Mouse (Mus musculus): ENCODE measurements around the gene Car14. TPM values are rescaled to one million over a fixed set of nuclear protein-coding genes. Genes with fewer than 3 reads are reported as not detected.
"Not testable (repeated sequence)": the region's sequence is repeated elsewhere in the genome, so short reads cannot be mapped to it uniquely, and the experiment has no call there.

Gene Car14
- polyA plus RNA-seq, 1 experiment from 2014 or later: 2.0 TPM

DNA sequence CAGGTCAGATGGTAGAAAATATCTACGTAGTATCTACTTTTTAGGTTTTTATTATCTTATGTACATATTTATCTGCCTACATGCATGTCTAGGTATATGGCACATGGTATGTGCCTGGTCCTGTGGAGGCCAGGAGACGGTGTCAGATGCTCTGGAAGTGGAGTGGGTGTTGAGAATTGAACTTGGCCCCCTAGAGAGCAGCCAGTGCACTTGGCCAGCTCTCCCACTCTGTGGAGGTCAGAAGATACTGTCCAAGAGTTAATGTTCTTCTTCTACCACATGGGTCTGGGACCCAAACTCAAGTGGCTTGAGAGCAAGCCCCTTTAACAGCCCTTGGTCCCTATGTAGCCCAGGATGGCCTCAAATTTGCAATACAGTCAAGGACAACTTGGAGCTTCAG lies 37.1 kb downstream of the Car14 start:
- Histone ChIP-seq H3K4me3 (replicated peaks) (no peak overlapping the region), H3K9me3 (replicated peaks) (no peaks in the 10 kb centered on the region), H3K27me3 (no peaks in the 10 kb centered on the region), H3K9ac (no peak overlapping the region), H3K36me3 (peaks cover 36% of the 10 kb centered on the region), H3K27ac (replicated peaks) (no peak overlapping the region), H3K4me1 (peaks cover 13% of the 10 kb centered on the region), H3K4me2 (replicated peaks) (no peak overlapping the region)
- 90% methylated on average over 2 of the region's 2 CpGs for WGBS
- no peak for ATAC-seq (ENCODE audit: insufficient number of reproducible peaks, low FRiP score, low TSS enrichment, low read depth)

DNA sequence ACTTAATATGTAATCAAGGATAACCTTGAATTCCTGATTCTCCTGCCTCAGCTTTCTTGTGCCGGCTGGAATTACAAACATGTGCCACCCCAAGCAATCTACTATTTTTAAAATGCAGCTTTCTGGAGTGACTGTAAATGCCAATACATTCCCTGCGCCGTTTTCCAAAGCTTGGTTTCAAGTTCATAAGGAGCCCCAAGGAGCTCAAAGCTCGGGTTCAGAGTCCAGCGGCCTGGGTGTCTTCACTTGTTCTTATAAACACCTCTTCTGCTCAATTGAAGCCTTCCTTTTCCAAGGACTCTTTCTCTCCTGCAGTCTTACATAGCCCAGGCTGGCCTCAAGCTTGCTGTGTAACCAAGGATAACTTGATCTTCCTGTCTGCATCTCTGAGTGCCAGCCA lies 38.4 kb downstream of the Car14 start:
- ATAC-seq (ENCODE audit: insufficient number of reproducible peaks, low FRiP score, low TSS enrichment, low read depth): no peak
- Histone ChIP-seq H3K4me1 (peaks cover 8% of the 10 kb centered on the region; the same call in 1 of the 2 replicates), H3K9ac (no peak overlapping the region), H3K27ac (replicated peaks) (no peak overlapping the region), H3K9me3 (replicated peaks) (no peaks in the 10 kb centered on the region), H3K4me3 (replicated peaks) (no peak overlapping the region), H3K27me3 (no peaks in the 10 kb centered on the region), H3K36me3 (peaks cover 36% of the 10 kb centered on the region), H3K4me2 (replicated peaks) (no peak overlapping the region)
- WGBS: 85% methylated on average over 5 of the region's 5 CpGs

DNA sequence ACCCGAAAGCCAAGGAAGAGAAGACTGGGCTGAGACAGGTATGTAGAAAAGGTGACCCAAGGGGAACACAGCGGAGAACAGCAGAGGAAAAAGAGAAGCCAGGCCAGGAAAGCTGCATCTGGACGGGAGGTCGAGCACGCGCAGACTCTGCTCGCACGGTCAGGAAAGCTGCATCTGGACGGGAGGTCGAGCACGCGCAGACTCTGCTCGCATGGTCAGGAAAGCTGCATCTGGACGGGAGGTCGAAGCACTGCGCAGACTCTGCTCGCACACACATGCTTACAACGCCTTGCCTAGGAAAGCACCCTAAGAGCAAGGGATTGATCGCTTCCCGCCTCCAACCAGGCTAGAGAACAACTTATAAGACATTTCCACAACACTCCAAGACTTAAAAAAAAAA lies 38.9 kb downstream of the Car14 start:
- WGBS: 90% methylated on average over 20 of the region's 20 CpGs
- H3K27me3 ChIP-seq: no peaks in the 10 kb centered on the region
- no peak overlapping the region for H3K27ac ChIP-seq (replicated peaks)
- no peaks in the 10 kb centered on the region for H3K9me3 ChIP-seq (replicated peaks)
- no peak for ATAC-seq (ENCODE audit: insufficient number of reproducible peaks, low FRiP score, low TSS enrichment, low read depth)
- no peak overlapping the region for H3K4me2 ChIP-seq (replicated peaks)
- peaks cover 5% of the 10 kb centered on the region; the same call in 1 of the 2 replicates for H3K4me1 ChIP-seq
- no peak overlapping the region for H3K4me3 ChIP-seq (replicated peaks)
- H3K36me3 ChIP-seq: peaks cover 36% of the 10 kb centered on the region
- H3K9ac ChIP-seq: no peak overlapping the region

DNA sequence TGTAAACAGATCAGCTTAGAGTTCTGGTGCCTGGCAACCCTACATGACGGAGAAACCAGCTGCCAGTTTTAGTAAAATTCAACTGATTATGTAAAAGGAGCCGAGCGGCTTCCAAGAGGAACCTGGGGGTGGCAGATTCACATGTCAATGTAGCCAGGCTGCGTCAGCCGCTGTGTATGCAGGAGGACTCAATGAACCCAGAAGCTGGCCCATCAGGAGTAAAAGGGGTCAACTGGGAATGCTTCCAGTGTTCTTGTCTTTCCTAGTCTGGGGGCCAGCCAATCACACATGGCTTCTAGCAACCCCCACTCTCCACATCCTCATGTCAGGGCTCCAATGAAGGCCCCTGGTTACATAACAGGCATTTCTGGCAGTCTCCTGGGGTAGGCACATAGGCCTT lies 39.4 kb downstream of the Car14 start:
- Histone ChIP-seq H3K9ac (no peak overlapping the region), H3K36me3 (peaks cover 36% of the 10 kb centered on the region), H3K27ac (replicated peaks) (no peak overlapping the region), H3K4me3 (replicated peaks) (no peak overlapping the region), H3K27me3 (no peaks in the 10 kb centered on the region), H3K4me1 (no peaks in the 10 kb centered on the region; the same call in 1 of the 2 replicates), H3K4me2 (replicated peaks) (no peak overlapping the region), H3K9me3 (replicated peaks) (no peaks in the 10 kb centered on the region)
- 92% methylated on average over 5 of the region's 5 CpGs for WGBS
- no peak for ATAC-seq (ENCODE audit: insufficient number of reproducible peaks, low FRiP score, low TSS enrichment, low read depth)

DNA sequence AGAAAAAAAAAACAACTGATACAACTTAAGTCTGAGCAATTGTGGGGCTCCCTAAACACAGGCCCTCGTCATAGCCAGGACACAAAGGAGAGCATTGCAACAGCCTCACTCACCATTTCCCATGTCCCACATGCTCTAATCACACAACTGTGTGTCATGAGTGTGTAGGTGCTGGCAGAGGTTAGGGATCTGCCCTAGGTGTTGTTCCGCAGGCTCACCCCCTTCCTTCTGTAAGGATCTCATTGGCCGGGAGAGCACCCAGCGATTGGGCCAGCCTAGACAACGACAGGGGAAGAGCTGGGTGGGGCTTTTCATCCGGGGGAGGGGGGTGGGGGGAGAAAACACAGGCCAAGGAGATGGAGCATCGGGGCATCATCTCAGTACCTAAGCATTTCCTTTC lies 40.9 kb downstream of the Car14 start:
- Histone ChIP-seq H3K4me3 (replicated peaks) (no peak overlapping the region), H3K36me3 (peaks cover 28% of the 10 kb centered on the region), H3K4me1 (no peaks in the 10 kb centered on the region), H3K9ac (no peak overlapping the region), H3K27me3 (no peaks in the 10 kb centered on the region), H3K9me3 (replicated peaks) (no peaks in the 10 kb centered on the region), H3K27ac (replicated peaks) (no peak overlapping the region), H3K4me2 (replicated peaks) (no peak overlapping the region)
- WGBS: 78% methylated on average over 7 of the region's 7 CpGs
- ATAC-seq (ENCODE audit: insufficient number of reproducible peaks, low FRiP score, low TSS enrichment, low read depth): no peak

DNA sequence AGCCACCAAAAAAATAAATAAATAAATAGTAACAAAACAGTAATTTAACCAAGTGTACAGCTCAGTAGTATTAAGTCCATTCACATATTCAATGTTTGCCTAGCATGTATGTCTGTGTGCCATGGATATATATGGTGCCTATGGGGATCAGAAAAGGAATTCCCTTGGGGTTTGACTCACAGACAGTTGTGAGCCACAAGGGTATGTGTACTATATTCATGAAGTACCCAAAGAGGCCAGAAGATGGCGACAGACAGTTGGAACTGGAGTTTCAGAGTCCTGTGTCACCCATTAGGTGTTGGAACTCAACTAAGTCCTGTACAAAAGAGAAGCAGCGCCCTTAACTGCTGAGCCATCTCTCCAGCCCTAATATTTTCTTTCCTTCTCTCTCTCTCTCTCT lies 42.7 kb downstream of the Car14 start:
- 44% methylated on average over 2 of the region's 2 CpGs for WGBS
- Histone ChIP-seq H3K9ac (no peak overlapping the region), H3K9me3 (replicated peaks) (no peaks in the 10 kb centered on the region)

DNA sequence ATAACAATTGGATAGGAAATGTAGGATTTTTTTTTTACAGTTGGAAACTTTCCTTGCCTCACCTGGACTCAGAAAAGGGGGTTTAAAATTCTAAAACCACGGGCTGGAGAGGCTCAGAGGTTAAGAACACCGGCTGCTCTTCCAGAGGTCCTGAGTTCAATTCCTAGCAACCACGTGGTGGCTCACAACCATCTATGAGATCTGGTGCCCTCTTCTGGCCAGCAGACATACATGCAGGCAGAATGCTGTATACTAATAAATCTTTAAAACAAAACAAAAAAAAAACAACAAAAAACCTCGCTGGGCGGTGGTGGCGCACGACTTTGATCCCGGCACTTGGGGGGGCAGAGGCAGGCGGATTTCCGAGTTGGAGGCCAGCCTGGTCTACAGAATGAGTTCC lies 43.3 kb downstream of the Car14 start:
- H3K27me3 ChIP-seq: no peaks in the 10 kb centered on the region
- WGBS: 78% methylated on average over 10 of the region's 10 CpGs
- H3K9me3 ChIP-seq (replicated peaks): no peaks in the 10 kb centered on the region
- H3K4me1 ChIP-seq: 0 out of 2 replicates have a peak, but pooled peaks cover under 1% of the 10 kb centered on the region
- H3K9ac ChIP-seq: no peak overlapping the region
- H3K4me2 ChIP-seq (replicated peaks): no peak overlapping the region
- H3K4me3 ChIP-seq (replicated peaks): no peak overlapping the region
- peaks cover 21% of the 10 kb centered on the region for H3K36me3 ChIP-seq
- ATAC-seq (ENCODE audit: insufficient number of reproducible peaks, low FRiP score, low TSS enrichment, low read depth): no peak
- no peak overlapping the region for H3K27ac ChIP-seq (replicated peaks)

More for the DNA sequence above, 42.7 kb downstream of the Car14 start:
- no peaks in the 10 kb centered on the region for H3K4me1 ChIP-seq
- H3K36me3 ChIP-seq: peaks cover 21% of the 10 kb centered on the region
- no peak for ATAC-seq (ENCODE audit: insufficient number of reproducible peaks, low FRiP score, low TSS enrichment, low read depth)
- no peak overlapping the region for H3K27ac ChIP-seq (replicated peaks)
- no peak overlapping the region for H3K4me3 ChIP-seq (replicated peaks)
- no peak overlapping the region for H3K4me2 ChIP-seq (replicated peaks)
- no peaks in the 10 kb centered on the region for H3K27me3 ChIP-seq

DNA sequence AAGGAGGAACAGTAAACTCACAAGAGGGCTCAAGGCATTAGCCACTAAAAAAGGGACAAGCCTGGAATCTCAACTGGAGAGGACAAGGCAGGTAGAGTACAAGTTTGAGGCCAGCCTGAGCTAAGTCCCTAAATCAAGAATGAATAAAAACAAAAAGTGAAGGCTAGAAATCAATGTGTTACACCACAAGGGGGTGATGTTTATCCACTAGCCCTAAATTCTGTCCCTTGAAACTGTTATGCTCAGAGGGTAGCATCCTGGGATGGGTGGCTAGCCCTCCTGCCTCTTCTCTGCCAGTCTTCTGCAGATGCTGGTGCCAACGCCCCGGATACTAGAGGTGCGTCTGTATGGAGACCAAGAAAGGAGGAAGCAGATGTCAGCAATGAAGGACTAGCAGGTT lies 44.2 kb downstream of the Car14 start:
- ATAC-seq (ENCODE audit: insufficient number of reproducible peaks, low FRiP score, low TSS enrichment, low read depth): no peak
- H3K4me2 ChIP-seq (replicated peaks): no peak overlapping the region
- WGBS: 88% methylated on average over 3 of the region's 3 CpGs
- H3K27ac ChIP-seq (replicated peaks): no peak overlapping the region
- H3K27me3 ChIP-seq: no peaks in the 10 kb centered on the region
- no peak overlapping the region for H3K9ac ChIP-seq
- no peaks in the 10 kb centered on the region for H3K9me3 ChIP-seq (replicated peaks)
- peaks cover 18% of the 10 kb centered on the region for H3K36me3 ChIP-seq
- 0 out of 2 replicates have a peak, but pooled peaks cover 3% of the 10 kb centered on the region for H3K4me1 ChIP-seq
- H3K4me3 ChIP-seq (replicated peaks): no peak overlapping the region

DNA sequence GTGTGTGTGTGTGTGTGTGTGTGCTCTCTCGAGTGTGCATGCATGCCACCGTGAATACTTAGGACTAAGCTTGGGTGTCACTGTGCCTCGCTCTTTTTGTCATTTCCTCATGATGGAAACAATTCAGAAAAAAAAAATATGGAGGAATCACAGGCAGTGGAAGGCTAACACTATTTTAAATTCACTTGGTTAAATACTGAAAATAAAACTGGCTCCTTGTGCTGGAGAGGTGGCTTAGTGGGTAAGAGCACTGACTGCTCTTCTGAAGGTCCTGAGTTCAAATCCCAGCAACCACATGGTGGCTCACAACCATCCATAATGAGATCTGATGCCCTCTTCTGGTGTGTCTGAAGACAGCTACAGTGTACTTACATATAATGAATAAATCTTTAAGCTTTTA lies 46.2 kb downstream of the Car14 start:
- H3K9me3 ChIP-seq (replicated peaks); ATAC-seq (ENCODE audit: insufficient number of reproducible peaks, low FRiP score, low TSS enrichment, low read depth); H3K36me3 ChIP-seq; H3K4me2 ChIP-seq (replicated peaks); H3K9ac ChIP-seq; H3K27ac ChIP-seq (replicated peaks); H3K4me3 ChIP-seq (replicated peaks); H3K27me3 ChIP-seq: not testable (repeated sequence)
- peaks cover 11% of the 10 kb centered on the region; the same call in 1 of the 2 replicates for H3K4me1 ChIP-seq
- WGBS: 74% methylated on average over 3 of the region's 3 CpGs

DNA sequence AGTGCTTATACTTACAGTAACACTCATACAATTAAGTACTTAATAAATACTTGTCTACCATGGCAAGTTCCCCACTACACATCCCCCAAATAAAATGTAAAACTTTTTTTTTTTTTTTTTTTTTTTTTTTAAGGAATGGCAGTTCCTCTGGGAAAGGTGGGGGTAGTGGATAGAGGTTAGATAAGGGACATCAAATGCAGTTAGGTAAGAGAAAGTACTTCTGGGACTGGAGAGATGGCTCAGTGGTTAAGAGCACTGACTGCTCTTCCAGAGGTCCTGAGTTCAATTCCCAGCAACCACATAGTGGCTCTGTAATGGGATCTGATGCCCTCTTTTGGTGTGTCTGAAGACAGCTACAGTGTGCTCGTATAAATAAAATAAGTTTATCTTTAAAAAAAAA lies 47.4 kb downstream of the Car14 start:
- 85% methylated on average over 1 of the region's 1 CpGs for WGBS
- not testable (repeated sequence) for H3K27me3 ChIP-seq; H3K4me3 ChIP-seq (replicated peaks); ATAC-seq (ENCODE audit: insufficient number of reproducible peaks, low FRiP score, low TSS enrichment, low read depth); H3K9ac ChIP-seq; H3K9me3 ChIP-seq (replicated peaks); H3K27ac ChIP-seq (replicated peaks); H3K4me2 ChIP-seq (replicated peaks)
- Histone ChIP-seq H3K4me1 (peaks cover 11% of the 10 kb centered on the region; the same call in 1 of the 2 replicates), H3K36me3 (peaks cover 13% of the 10 kb centered on the region)

DNA sequence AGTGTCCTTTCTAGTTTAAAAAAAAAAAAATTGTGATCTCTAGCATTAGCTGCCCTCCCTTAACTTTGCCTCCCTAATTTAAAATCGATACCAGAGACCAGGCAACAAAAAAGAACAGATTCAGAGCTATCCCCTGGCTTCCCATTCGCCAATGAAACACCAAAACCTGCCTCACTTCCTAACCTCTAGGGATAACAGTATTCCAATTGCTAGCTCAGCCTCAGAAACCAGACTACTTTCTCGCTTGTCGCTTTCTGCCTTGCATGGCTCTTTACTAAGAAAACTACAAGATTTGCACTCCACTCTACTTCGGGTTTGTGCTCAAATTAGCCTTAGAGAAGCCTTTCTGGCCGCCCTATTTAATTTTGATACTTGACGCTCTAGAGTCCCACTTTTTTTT lies 48.4 kb downstream of the Car14 start:
- no peak for ATAC-seq (ENCODE audit: insufficient number of reproducible peaks, low FRiP score, low TSS enrichment, low read depth)
- WGBS: 17% methylated on average over 7 of the region's 7 CpGs

DNA sequence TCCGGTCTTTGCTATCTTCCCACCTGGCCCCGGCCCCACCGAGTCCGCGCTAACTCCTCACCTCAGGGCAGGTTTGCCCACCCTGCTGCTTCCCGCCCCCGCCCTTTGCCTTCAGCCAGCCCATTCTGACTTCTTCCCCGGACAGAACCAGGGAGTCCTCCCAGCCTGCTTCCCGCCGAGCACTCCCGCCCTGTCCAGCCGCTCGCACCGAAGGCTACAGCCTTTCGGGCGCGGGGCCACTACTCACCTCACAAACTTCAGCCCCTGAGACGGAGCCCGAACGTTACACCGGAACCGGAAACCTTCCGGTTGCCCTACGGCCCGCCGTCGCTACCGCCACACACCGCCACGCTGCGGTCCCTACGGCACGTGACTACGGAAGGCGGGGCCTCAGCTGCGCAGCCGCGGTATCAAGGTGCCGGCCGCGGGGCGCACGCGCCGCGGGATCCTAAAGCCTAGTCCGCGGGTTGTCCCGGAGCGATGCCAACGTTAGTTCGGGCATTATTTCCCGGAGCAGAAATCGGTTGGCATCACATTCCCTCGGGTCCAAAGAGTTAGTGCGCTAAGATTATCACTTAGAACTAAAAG lies 48.9 kb downstream of the Car14 start, which contains the start of gene Prpf3:
Gene Prpf3 (minus strand): TSS at position 384 of the 588 bp plus-strand sequence.
- H3K4me3 ChIP-seq (replicated peaks): peak within 1 kb of the TSS; percentile 77
- peak within 1 kb of the TSS; percentile 80 for H3K9ac ChIP-seq
- WGBS: under 1% methylated on average over 56 of the region's 56 CpGs
- H3K9me3 ChIP-seq (replicated peaks): no peaks in the 10 kb centered on the region
- peak within 1 kb of the TSS; percentile 62 for H3K4me2 ChIP-seq (replicated peaks)
- no peaks in the 10 kb centered on the region for H3K27me3 ChIP-seq
- H3K36me3 ChIP-seq: peaks cover 27% of the 10 kb centered on the region
- ATAC-seq (ENCODE audit: insufficient number of reproducible peaks, low FRiP score, low TSS enrichment, low read depth): peak; percentile 98
- H3K27ac ChIP-seq (replicated peaks): peak within 1 kb of the TSS; percentile 88
- peaks cover 11% of the 10 kb centered on the region; the same call in 1 of the 2 replicates for H3K4me1 ChIP-seq

More for the DNA sequence above, 48.4 kb downstream of the Car14 start:
- Histone ChIP-seq H3K27me3 (no peaks in the 10 kb centered on the region), H3K9me3 (replicated peaks) (no peaks in the 10 kb centered on the region), H3K4me2 (replicated peaks) (peak overlapping the region; percentile 62), H3K4me1 (peaks cover 11% of the 10 kb centered on the region; the same call in 1 of the 2 replicates), H3K36me3 (peaks cover 22% of the 10 kb centered on the region), H3K9ac (peak overlapping the region; percentile 40), H3K4me3 (replicated peaks) (peak overlapping the region; percentile 77), H3K27ac (replicated peaks) (peak overlapping the region; percentile 88)

Measured in embryonic facial prominence, embryonic 15.5 days (tissue).